Mouse (Mus musculus) left cerebral cortex, postnatal 4 days (tissue): ENCODE measurements around the gene Ate1. TPM values are rescaled to one million over a fixed set of nuclear protein-coding genes. Genes with fewer than 3 reads are reported as not detected.
"Not testable (repeated sequence)": the region's sequence is repeated elsewhere in the genome, so short reads cannot be mapped to it uniquely, and the experiment has no call there.

Source experiments
- DNase-seq: peaks from one replicate; pipeline ENCODE4 v3.0.0-alpha.2; 2022
- intact Hi-C: fragments of 180-260 bp; cut with DNase I; formaldehyde crosslinking; loops from one replicate; pipeline ENCODE4 v1.15.1; 2025
- total RNA-seq, 2 experiments: library from RNA; stranded (reverse); gene quantifications; 2 replicates each; pipeline ENCODE4 v1.2.3; 2021

Gene Ate1
- 10 to 100 TPM; 57.1 to 61.9 TPM for total RNA-seq

GRCm38 (mm10) chr7:130520049-130520425 lies at the start of gene Ate1:
TSS of gene Ate1 (minus strand) at chr7:130520369.
- intact Hi-C loops, result no loop called here

DNA sequence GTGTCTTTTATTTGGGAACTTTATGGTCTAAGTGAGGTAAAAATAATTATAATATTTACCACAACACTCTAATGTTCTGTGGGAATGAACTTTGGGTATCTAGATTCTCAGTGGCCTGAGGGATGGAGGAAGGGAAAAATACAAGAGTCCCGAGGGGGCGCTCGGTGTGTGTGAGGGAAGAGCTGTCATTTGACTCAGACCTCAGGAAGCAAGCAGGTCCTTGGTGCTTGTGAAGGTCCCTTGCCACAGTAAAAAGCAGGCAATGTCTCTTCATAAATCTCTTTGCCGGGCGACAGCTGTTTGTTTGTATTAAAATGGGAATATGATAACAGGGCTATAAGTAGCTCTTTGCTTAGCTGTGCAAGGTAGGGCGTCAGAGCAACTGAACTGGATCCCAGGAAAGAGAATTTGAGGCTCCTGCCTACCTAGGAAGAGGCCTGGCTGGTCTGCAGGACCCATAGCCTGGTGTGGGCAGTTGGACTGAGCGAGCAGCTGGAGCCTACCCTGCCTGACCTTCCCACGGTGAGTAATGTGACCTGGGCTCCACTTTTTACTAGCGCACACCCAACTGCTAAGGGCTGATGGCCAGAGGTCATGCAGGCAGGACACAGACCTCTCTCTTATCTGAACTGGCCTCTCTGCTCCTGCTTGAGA lies 48.7 kb upstream of the Ate1 start:
- intact Hi-C loops, result no loop called here
- DNase-seq, result no peak

More at GRCm38 (mm10) chr7:130520049-130520425, at the start of gene Ate1:
- no peak for DNase-seq

DNA sequence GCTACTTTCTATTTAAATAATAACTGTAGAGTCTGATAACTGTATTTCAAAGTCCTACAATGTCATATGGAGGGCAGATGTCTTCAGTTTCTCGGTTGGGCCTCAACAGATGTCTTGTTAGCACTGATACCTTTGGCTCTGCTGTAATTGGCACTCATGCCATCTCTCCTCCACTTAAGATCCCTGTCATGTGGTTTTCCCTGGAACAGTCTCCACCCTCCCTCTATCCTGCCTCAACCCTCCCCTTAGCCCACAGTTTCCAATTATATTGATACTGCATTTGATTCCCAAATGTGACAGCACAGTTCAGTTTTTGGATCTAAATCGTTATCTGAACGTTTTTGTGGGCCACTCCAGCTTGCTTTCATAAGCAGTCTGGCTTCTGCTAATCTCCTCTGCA lies 44.4 kb upstream of the Ate1 start:
- intact Hi-C loops, result no loop called here

GRCm38 (mm10) chr7:130563880-130564279 lies 43.7 kb upstream of the Ate1 start:
- DNase-seq, result no peak
- intact Hi-C loops, result no loop called here

More for the DNA sequence above, 44.4 kb upstream of the Ate1 start:
- DNase-seq, result no peak

DNA sequence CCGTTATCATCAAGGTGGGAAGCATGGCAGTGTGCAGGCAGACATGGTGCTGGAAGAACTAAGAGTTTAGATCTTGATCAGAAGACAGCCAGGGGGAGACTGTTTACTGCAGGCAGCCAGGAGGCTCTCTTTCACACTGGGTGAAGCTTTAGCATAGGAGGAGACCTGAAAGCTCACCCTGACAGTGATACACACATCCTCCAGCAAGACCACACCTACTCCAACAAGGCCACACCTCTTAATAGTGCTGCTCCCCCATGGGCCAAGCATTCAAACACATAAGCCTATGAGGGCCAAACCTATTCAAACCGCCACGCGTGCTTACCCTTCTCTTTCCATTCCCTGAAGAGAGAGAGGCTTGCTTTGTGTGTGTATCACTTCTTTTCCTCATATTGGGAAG lies 43.1 kb upstream of the Ate1 start:
- intact Hi-C loops, result no loop called here
- no peak for DNase-seq

DNA sequence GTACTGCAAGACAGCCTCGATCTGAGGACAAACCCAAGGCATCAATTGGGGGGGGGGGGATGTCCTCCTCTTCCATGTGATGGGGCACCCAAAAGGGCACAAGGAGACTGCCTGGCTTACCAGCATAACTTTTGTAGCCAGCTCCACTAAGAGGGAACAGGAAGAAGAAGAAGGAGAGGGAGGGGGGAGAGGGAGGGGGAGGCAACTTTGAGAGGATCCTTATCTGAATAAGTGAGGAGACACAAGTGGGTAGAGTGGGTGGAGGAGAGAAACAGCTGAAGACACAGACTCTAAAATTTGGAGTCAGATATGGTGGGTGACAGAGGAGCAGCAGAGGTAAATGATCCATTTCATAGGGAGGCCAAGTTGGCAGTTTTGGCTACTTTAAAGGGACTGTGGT lies 40.8 kb upstream of the Ate1 start:
- intact Hi-C loops, result no loop called here
- no peak for DNase-seq

- DNase-seq, result no peak
- intact Hi-C loops, result no loop called here
Observed at GRCm38 (mm10) chr7:130558592-130558991, 38.4 kb upstream of the Ate1 start.

DNA sequence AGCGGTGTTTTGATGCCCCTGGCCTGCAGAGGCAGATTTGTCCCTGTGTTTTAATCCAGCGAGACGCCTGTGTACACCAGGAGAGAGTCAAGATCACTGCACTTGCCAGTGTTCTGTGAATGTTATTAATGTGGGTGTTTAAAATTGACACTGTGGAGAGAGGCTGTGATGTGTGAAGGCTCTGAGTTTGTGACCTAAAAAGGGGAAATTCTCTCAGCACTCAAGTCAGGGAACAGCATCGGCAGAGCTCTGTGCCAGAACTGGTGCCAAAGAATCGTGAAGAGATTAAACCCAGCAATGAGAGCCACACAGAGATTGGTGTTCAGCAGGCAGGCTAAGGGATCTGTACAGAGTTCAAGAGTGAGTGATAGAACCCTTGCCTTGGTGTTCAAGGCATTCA lies 35.4 kb upstream of the Ate1 start:
- intact Hi-C loops, result no loop called here
- DNase-seq, result no peak

GRCm38 (mm10) chr7:130553321-130553720 lies 33.2 kb upstream of the Ate1 start:
- no peak for DNase-seq
- intact Hi-C loops, result no loop called here

GRCm38 (mm10) chr7:130552780-130553179 lies 32.6 kb upstream of the Ate1 start:
- intact Hi-C loops, result no loop called here

DNA sequence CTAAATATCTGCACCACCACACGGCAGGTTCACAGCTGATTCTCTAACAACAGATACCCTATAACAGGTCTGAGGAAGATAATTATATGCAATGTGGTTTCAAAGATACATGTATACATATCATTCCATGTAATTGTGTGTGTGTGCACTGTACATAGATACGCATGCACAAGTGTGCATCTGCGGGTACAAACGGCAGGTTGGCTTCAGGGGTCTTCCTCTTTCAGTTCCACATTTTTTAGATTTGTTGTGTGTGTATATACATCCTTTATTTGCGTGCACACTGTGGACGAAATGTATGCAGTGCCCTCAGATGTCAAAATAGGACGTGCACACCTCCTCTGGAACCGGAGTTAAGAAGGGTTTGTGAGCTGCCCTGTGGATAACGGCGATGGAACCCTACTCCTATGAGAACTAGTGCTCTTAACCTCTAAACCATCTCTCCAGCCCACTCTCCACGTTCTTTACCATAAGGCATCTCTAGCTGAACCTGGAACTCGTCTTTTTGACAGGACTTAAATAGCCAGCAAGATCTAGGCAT lies 27.5 kb upstream of the Ate1 start:
- intact Hi-C loops, result no loop called here
- DNase-seq, result no peak

More at GRCm38 (mm10) chr7:130552780-130553179, 32.6 kb upstream of the Ate1 start:
- peak; percentile 65 for DNase-seq

DNA sequence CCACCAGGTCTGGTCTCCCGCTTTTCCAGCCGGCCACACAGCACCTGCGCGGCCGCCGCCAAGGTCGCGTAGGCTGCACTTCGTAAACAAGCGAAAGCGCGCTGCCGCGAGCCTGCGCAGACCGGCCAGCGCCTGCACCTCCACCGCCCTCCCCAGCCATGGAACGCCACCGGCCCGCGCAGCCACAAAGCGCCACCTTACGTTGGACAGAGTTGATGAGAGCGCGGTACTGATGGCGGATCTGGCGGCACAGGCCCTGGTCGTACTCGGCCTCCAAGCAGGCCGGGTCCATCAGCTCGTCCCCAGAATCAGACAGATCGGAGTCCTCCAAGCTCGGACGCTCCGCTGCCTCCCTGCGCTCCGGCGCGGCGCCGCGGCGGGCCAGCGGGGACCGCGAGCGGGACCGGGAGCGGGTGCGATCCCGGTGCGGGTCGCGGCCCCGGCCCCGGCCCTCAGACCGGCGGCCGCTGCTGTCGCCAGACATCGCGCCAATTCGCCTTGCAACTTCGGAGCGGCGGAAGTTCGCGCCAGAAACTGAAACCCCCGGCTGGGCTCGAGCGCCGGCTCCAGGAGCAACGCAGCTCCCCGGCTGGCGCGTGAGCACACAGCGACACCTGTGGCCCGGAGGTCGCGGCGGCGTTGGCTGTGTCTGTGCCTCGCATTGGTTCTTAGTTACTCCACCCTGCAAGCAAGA lies 26.8 kb upstream of the Ate1 start:
- intact Hi-C loops, result no loop called here
- DNase-seq, result peak; percentile 94

DNA sequence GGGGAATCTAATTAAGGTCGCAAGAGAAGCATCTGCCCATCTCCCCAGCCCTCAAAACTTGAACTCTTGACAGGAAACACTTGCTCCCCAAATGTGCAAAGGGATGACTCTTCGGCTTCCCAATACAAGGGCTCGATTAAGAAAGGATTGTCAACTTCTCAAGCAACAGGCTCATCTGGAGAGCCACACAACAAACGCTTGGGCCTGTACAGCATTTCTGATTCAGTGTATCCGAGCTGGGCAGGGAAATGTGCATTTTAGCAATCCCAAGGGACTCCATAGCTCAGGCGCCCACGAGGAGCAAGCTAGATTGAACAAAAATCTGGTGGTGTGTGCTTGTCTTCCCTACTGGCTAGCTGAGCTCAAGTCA lies 26.2 kb upstream of the Ate1 start:
- intact Hi-C loops, result no loop called here

DNA sequence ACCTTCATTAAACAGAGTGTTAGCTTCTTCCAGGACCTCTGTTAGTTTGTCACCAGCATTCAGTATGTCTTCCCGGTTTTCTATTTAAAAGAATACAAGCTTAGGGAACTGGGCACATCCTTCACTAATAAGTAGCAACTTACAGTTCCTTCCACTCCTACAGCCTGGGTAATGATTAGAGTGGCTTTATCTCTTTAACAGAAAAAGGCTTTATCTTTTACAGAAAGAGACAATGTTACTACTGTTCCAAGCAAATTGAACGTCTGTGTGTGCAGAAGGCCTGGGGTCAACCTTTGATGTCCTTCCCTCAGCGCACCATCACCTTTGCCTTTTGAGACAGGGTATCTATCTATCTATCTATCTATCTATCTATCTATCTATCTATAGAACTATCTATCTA lies 25.7 kb upstream of the Ate1 start:
- intact Hi-C loops, result no loop called here
- no peak for DNase-seq

More for the DNA sequence above, 26.2 kb upstream of the Ate1 start:
- no peak for DNase-seq

DNA sequence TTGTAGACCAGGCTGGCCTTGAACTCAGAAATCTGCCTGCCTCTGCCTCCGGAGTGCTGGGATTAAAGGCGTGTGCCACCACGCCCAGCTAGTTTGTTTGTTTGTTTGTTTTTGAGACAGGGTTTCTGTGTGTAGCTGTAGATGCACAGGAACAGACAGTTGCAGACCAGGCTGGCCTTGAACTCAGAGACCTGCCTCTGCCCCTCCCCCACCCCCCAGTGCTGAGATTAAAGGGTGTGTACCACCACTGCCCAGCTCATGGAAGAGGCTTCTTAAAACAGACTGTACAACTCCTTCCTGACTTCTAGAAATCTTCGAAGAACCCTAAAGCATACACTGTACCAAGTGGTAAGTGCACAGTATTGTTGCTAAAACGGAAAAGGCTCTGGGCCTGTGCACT lies 25.2 kb upstream of the Ate1 start:
- no peak for DNase-seq
- intact Hi-C loops, result no loop called here

GRCm38 (mm10) chr7:130543181-130543580 lies 23.0 kb upstream of the Ate1 start:
- DNase-seq, result no peak
- intact Hi-C loops, result no loop called here

GRCm38 (mm10) chr7:130540176-130540575 lies 20.0 kb upstream of the Ate1 start:
- no peak for DNase-seq
- intact Hi-C loops, result no loop called here

DNA sequence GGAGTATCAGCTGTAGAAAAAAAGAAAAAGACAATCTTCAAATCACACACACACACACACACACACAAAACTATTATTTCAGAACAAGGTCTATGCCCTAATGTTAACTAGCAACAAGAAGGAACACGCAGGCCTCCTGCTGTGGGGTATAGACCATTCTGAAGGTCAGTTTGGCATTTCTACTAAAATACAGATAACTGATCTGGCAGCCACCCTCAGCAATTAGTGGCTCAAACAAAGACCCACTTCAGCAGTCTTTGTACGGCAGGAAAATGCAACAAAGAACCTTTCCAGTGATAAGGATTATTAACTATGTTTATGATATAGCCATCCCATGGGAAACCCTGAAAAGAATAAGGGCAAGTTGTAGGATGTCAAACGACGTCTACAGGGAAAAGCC lies 16.9 kb upstream of the Ate1 start:
- intact Hi-C loops, result loop anchor here (10.0 kb wide), 1 partner anchor 228 kb away; no protein-coding TSS in a partner anchor
- no peak for DNase-seq

- intact Hi-C loops, result loop anchor here (10.0 kb wide), 1 partner anchor 230 kb away; no protein-coding TSS in a partner anchor
- DNase-seq, result no peak
Observed at GRCm38 (mm10) chr7:130535174-130535573, 15.0 kb upstream of the Ate1 start.

DNA sequence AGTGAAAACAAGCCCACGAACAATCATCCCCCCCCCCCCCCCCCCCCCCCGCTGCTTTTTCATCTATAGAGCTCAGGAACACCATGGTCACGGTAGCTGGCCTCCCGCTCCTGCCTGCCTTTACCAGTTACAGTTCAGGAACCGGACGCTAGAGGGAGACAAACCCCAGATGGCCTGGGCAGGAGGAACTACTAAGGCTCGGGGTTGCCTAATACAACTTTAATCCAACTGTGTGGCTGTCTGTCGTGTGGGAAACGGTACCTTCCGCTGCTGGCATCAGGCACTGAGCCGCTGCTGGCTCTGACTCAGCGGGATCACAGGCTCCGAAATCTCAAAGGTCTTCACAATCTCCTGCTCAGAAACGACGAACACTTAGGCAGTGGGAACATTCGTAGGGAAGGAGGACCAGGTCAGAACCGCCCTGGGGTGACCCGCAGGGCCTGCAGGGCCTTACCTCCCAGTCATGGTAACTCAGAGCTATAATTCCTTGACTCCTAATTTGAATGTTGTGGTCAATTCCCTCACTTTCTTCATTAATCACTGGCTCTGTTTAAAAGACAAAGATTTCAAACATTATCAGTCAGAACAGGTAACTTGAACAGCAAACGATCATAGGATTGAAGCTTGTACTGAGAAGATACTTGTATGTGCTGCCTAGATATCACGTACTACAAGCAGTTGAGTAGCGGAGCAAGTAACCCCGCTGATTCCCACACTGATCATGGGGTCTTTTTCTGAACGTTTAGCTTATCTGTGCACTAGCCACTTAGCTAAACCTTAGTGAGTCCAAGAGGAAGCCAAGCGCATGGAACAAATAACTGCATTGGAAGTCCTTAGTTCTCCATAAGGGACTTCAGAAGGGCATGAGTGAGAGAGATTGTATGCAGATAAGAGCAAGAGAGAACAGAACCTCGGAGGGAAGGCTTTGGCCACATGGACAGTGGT lies 13.4 kb upstream of the Ate1 start:
- intact Hi-C loops, result loop anchor here (10.0 kb wide), 1 partner anchor 231 kb away; no protein-coding TSS in a partner anchor
- DNase-seq, result peak; percentile 90

- intact Hi-C loops, result loop anchor here (10.0 kb wide), 1 partner anchor 234 kb away; no protein-coding TSS in a partner anchor
- not testable (repeated sequence) for DNase-seq
Observed at GRCm38 (mm10) chr7:130531138-130531537, 11.0 kb upstream of the Ate1 start.
